Mouse (Mus musculus): ENCODE data around the gene Rdh14.
A peak's percentile ranks its signal among the peaks of the same experiment; 100 is the strongest.

Gene Rdh14

DNA sequence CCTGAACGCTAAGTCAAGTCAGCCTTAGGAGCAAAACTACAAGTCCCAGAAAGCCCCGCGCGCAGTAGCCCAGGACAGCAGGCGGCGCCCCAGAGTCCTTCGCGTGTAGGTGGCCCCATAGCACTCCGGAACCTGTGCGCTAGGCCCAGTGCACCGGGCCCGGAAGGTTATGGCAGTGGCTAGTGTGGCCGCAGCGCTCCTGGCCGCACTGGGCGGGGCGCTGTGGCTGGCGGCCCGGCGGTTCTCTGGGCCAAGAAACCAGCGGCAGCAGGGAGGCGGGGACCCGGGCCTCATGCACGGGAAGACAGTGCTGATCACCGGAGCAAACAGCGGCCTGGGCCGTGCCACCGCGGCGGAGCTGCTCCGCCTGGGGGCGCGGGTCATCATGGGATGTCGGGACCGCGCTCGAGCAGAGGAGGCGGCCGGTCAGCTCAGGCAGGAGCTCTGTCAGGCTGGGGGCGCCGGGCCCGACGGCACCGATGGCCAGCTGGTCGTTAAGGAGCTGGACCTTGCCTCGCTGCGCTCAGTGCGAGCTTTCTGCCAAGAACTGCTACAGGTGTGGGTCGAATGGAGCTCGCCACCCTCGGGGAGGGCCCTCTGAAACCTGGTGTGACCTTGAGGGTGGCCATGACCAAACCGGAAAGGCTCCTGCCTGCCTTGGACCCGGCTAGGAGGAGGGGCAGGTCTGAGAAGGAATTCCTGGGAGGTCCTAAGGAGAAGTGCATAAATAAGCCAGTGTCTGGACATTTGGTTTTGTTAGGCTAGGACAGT lies at the start of gene Rdh14:
Gene Rdh14, plus strand, starts transcription at position 102 of the 771 bp plus-strand sequence.
- peak; percentile 92 for DNase-seq (ENCODE audit: extremely low spot score, low spot score)

DNA sequence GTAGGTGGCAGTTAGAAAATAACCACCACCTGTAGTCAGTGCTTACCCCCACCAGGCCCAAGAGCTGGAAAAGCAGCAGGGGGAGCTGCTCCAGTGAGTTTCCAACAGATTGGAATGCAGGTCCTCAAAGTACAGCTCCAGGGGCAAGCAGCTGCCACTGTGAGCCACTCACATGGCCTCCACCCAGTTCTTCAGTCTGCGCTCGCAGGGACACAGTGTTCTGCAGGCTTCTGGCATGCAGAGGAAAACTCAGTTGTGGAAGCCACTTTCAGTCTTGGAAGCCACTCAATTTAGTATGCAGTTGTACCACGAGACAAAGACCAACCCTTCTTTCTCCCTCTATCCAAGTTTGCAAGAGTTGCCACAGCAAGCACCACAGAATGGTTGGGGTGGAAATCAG lies 39.9 kb upstream of the Rdh14 start:
- peak; percentile 14 for DNase-seq (ENCODE audit: extremely low spot score, low spot score)

- DNase-seq (ENCODE audit: extremely low spot score, low spot score): no peak
These were observed 32.8 kb upstream of the Rdh14 start for GRCm38 (mm10) chr12:10357756-10358155.

- no peak for DNase-seq (ENCODE audit: extremely low spot score, low spot score)
These were observed 20.9 kb upstream of the Rdh14 start, which contains the start of gene Nt5c1b for GRCm38 (mm10) chr12:10369673-10370072. Nt5c1b (plus strand) TSS chr12:10369973.

- DNase-seq (ENCODE audit: extremely low spot score, low spot score): no peak
These were observed 10.2 kb downstream of the Rdh14 start for GRCm38 (mm10) chr12:10400788-10401187.

- DNase-seq (ENCODE audit: extremely low spot score, low spot score): no peak
These were observed 12.0 kb downstream of the Rdh14 start for GRCm38 (mm10) chr12:10402421-10403115.

- DNase-seq (ENCODE audit: extremely low spot score, low spot score): no peak
These were observed 20.1 kb downstream of the Rdh14 start for GRCm38 (mm10) chr12:10410511-10411179.

GRCm38 (mm10) chr12:10411453-10411852 lies 20.9 kb downstream of the Rdh14 start:
- no peak for DNase-seq (ENCODE audit: extremely low spot score, low spot score)

GRCm38 (mm10) chr12:10422347-10422746 lies 31.8 kb downstream of the Rdh14 start:
- DNase-seq (ENCODE audit: extremely low spot score, low spot score): no peak

DNA sequence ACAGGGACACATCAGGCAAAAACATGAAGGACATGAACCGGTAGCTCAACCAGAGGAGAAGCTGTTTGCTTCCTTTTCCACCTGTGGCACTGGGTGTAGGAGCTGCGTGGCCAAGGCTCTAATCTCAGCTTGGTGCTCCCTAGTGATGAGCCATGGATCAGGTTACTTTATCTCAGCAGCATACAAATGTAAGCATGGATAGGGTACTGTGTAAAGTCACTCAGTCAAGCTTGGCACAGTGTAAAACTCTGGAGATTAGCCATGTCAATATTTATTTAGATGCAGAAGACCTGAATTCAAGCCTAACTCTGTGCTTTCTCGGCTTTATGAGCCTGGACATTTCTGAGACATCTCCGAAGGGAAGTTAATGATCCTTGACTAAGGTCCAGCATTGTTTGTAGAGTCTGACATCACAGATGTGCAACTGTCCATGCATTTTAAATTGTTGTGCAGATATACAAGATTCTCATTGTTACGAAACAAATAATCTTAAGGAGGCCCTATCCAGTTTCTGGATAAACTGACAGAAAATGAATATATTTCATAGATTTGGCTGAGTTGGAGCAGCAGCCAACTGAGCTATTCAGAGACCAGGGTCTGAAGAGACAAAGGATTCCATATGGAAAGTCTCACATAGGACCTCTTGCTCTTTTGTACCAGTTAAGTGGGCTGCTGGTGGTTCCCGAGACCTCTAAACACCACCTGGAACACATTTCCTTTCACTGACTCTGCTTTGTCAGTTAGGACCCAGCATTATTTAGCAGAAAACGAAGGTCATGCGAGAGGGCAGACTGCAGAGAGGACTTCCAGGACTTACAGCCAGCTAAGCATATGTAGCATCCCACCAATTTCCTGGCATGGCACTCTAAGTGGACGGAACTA lies 35.7 kb downstream of the Rdh14 start:
- peak; percentile 16 for DNase-seq (ENCODE audit: extremely low spot score, low spot score)

- DNase-seq (ENCODE audit: extremely low spot score, low spot score): no peak
These were observed 40.4 kb downstream of the Rdh14 start for GRCm38 (mm10) chr12:10430999-10431398.

DNA sequence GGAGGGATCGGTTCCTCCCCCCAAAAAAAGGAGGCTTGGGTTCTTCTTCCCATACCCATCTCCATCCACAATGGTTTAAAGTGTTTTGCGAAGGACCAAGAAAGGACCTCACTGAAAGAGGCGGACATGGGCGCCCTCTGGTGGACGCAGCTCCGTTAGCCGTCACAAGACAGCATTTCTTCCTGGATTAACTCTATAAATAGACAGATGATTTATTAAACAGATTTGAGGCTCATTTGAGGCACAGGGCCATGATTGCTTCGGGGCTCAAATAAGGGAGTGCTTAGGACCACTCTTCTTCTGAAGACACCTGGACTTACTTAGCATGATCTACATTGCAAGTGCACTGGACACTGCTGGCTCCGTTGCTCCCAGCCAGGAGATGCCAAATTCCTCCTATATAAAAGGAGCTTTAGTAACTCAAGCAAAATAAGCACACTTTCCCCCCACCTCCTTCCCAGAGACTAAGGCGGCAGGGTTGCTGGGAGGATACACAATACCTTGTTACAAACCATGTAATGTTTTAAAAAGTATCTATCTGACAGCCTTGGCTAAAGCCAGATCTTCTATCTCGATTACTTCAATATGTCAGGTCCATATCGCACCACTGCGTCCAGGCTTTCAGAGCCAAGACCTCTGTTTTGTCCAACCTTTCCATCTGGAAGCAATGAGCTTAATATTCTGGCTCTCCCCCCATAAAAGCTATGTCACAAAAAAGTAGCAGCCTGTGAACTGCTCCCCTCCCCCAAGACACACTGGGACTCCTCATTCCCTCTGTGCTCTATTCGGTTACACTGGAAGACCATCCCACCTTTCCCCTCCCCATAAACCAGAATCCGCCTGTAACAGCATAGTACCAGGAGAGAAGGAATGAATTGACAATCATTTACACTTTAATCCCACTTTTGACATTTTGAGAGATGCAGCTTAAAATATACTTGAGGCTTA lies 47.8 kb downstream of the Rdh14 start:
- DNase-seq (ENCODE audit: extremely low spot score, low spot score): peak; percentile 84

- DNase-seq (ENCODE audit: extremely low spot score, low spot score): peak; percentile 21
These were observed 49.1 kb downstream of the Rdh14 start for GRCm38 (mm10) chr12:10439483-10440235.
